Mouse (Mus musculus) lung, postnatal 0 days (tissue): ENCODE results near the gene Afm. TPM values are rescaled to one million over a fixed set of nuclear protein-coding genes. Genes with fewer than 3 reads are reported as not detected.

ENCODE experiments used
- ATAC-seq: fragments of 200-750 bp; cut with Nextera tagmentation; 2 replicates; pipeline ENCODE4 v1.8.0; 2017; ENCODE audit warnings: moderate library complexity
- DNase-seq: peaks from one replicate; pipeline ENCODE4 v3.0.0-alpha.2; 2016; ENCODE audit warnings: low spot score
- H3K27ac ChIP-seq: fragments of 300-500 bp; sonication (generic); 2 replicates; pipeline ENCODE4 v1.5.1; 2014; ENCODE audit warnings: antibody characterized with exemption, mild to moderate bottlenecking, low read length, mixed read lengths
- H3K27me3 ChIP-seq: fragments of 300-500 bp; sonication (generic); replicated peaks from 2 replicates; pipeline ENCODE4 v1.6.1; 2014; ENCODE audit warnings: low read length, mixed read lengths; ENCODE audit not compliant: insufficient read depth
- H3K36me3 ChIP-seq: fragments of 300-500 bp; sonication (generic); 2 replicates; pipeline ENCODE4 v1.6.1; 2014; ENCODE audit warnings: low read length, mixed read lengths; ENCODE audit not compliant: insufficient read depth
- H3K4me1 ChIP-seq: fragments of 300-500 bp; sonication (generic); 2 replicates; pipeline ENCODE4 v1.6.1; 2014; ENCODE audit warnings: antibody characterized with exemption, low read depth, low read length, mixed read lengths; ENCODE audit not compliant: insufficient read depth
- H3K4me2 ChIP-seq: fragments of 300-500 bp; sonication (generic); replicated peaks from 2 replicates; pipeline ENCODE4 v1.6.1; 2014; ENCODE audit warnings: low read depth, mild to moderate bottlenecking, low read length, moderate library complexity, mixed read lengths
- H3K4me3 ChIP-seq: fragments of 300-500 bp; sonication (generic); 2 replicates; pipeline ENCODE4 v1.5.1; 2014; ENCODE audit warnings: low read depth, low read length
- H3K9ac ChIP-seq: fragments of 300-500 bp; sonication (generic); replicated peaks from 2 replicates; pipeline ENCODE4 v1.6.1; 2014; ENCODE audit warnings: low read depth, mild to moderate bottlenecking
- H3K9me3 ChIP-seq: fragments of 300-500 bp; sonication (generic); 2 replicates; pipeline ENCODE4 v1.6.1; 2016; ENCODE audit warnings: low read length, mixed read lengths
- CTCF ChIP-seq: IDR thresholded peaks from 2 replicates; pipeline ENCODE4 v1.5.1; 2016; ENCODE audit warnings: antibody characterized with exemption, mild to moderate bottlenecking
- EP300 ChIP-seq: IDR thresholded peaks from 2 replicates; pipeline ENCODE4 v1.6.1; 2016; ENCODE audit warnings: antibody characterized with exemption, mild to moderate bottlenecking, control low read depth
- WGBS: fragments of 180-500 bp; shearing (Covaris S2); extraction: QIAGEN DNeasy Blood & Tissue Kit; methylation state at CpG from one replicate; pipeline ENCODE4 v1.1.7; 2014; 5-methylcytosine and 5-hydroxymethylcytosine counted together
- polyA plus RNA-seq: library from polyadenylated mRNA; unstranded; fragments of >200 nt; fragmentation: Nextera tagmentation; extraction: Ambion mirVana; gene quantifications from 2 replicates; pipeline ENCODE4 v1.2.1, GENCODE M21; 2015

Gene Afm
- polyA plus RNA-seq, 1 experiment from 2014 or later, result not detected

GRCm38 (mm10) chr5:90500714-90501113 lies 18.0 kb upstream of the Afm start:
- TF ChIP-seq CTCF (peak; percentile 90), EP300 (no peak)
- H3K36me3 ChIP-seq, result no peaks in the 10 kb centered on the region
- DNase-seq (peak; percentile 51), ATAC-seq (no peak)
- H3K27ac ChIP-seq, result no peak overlapping the region
- WGBS, result 2% methylated on average over 6 of the region's 6 CpGs
- no peaks in the 10 kb centered on the region for H3K27me3 ChIP-seq
- no peak overlapping the region for H3K4me3 ChIP-seq
- H3K9ac ChIP-seq, result no peak overlapping the region
- H3K4me2 ChIP-seq, result no peak overlapping the region
- no peaks in the 10 kb centered on the region for H3K9me3 ChIP-seq
- H3K4me1 ChIP-seq, result no peaks in the 10 kb centered on the region

DNA sequence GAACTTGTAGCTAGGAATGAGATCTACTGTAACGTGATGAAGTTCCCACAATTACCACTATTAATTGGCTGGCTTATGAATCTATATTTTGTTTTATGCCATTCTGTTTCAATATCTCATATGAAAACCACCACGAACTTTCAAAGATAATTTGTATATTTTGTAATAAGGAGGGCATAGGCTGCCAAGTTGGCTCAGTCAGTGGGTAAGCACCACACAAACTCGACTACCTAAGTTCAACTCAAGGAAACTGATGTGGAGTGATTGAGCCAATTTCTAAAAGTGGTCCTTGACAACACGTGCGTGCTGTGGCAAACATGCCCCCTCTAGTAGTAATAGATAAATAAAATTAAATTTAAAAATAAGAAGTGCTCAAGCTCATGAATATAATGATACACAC lies 17.0 kb upstream of the Afm start:
- no peak for DNase-seq
- Histone ChIP-seq H3K27me3 (no peaks in the 10 kb centered on the region), H3K27ac (no peak overlapping the region), H3K4me1 (no peaks in the 10 kb centered on the region), H3K4me3 (no peak overlapping the region), H3K36me3 (no peaks in the 10 kb centered on the region), H3K9me3 (no peaks in the 10 kb centered on the region), H3K9ac (no peak overlapping the region), H3K4me2 (no peak overlapping the region)
- WGBS, result 81% methylated on average over 5 of the region's 5 CpGs
- no peak for ATAC-seq
- TF ChIP-seq EP300, result no peak
- TF ChIP-seq CTCF, result no peak

- no peaks in the 10 kb centered on the region for H3K4me1 ChIP-seq
- no peaks in the 10 kb centered on the region for H3K9me3 ChIP-seq
- no peak for DNase-seq
- no peaks in the 10 kb centered on the region for H3K36me3 ChIP-seq
- no peak overlapping the region for H3K4me3 ChIP-seq
- no peak overlapping the region for H3K4me2 ChIP-seq
- no peak for ATAC-seq
- no peak overlapping the region for H3K9ac ChIP-seq
- TF ChIP-seq EP300 (no peak), CTCF (no peak)
- no peak overlapping the region for H3K27ac ChIP-seq
- WGBS, result 57% methylated on average over 11 of the region's 11 CpGs
- H3K27me3 ChIP-seq, result no peaks in the 10 kb centered on the region
These were observed 14.0 kb upstream of the Afm start for GRCm38 (mm10) chr5:90504742-90505141.

DNA sequence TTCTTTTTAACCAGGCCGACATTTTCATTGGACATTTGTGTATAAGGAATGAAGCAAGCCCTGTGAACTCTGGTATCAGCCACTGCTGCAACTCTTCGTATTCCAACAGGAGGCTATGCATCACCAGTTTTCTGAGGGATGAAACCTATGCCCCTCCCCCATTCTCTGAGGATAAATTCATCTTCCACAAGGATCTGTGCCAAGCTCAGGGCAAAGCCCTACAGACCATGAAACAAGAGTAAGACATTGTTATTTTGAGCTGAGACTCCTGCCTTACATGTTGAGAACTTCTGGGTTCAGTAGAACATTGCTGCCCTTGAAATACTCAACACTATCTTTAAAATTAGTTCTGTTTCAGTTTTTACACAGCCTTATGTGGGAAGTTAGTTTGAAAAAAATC lies 12.2 kb upstream of the Afm start:
- ATAC-seq (no peak), DNase-seq (no peak)
- TF ChIP-seq CTCF (no peak), EP300 (no peak)
- Histone ChIP-seq H3K9me3 (no peaks in the 10 kb centered on the region), H3K27me3 (no peaks in the 10 kb centered on the region), H3K9ac (no peak overlapping the region), H3K4me1 (no peaks in the 10 kb centered on the region), H3K27ac (no peak overlapping the region), H3K4me2 (no peak overlapping the region), H3K4me3 (no peak overlapping the region), H3K36me3 (no peaks in the 10 kb centered on the region)
- 63% methylated on average over 2 of the region's 2 CpGs for WGBS

DNA sequence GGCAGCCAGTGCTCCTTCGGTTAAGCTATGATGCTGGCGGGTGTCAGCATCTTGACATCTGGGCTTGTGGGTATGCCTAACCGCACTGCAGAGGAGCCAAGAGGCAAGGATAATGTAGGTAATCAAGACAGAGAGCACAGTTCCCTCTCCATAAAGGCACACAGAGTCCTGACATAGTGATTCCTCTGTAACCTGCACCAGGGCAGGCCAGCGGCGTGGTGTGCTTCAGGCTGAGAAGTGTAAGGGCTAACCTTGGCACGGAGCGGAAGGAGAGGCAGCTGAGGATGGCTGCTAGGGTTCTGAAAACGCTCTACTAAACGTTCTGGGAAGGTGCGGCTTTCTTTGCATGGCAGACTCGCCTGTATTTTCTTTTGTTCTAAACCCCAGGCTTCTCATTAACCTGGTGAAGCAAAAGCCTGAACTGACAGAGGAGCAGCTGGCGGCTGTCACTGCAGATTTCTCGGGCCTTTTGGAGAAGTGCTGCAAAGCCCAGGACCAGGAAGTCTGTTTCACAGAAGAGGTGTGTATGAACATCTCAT lies 11.3 kb upstream of the Afm start:
- no peak for TF ChIP-seq CTCF
- TF ChIP-seq EP300, result no peak
- H3K27me3 ChIP-seq, result no peaks in the 10 kb centered on the region
- 65% methylated on average over 13 of the region's 13 CpGs for WGBS
- no peak overlapping the region for H3K9ac ChIP-seq
- H3K4me2 ChIP-seq, result no peak overlapping the region
- no peak for ATAC-seq
- H3K27ac ChIP-seq, result no peak overlapping the region
- H3K4me3 ChIP-seq, result no peak overlapping the region
- H3K9me3 ChIP-seq, result no peaks in the 10 kb centered on the region
- H3K4me1 ChIP-seq, result no peaks in the 10 kb centered on the region
- H3K36me3 ChIP-seq, result no peaks in the 10 kb centered on the region
- no peak for DNase-seq

GRCm38 (mm10) chr5:90509828-90510592 lies 8.7 kb upstream of the Afm start:
- H3K27me3 ChIP-seq, result no peaks in the 10 kb centered on the region
- no peaks in the 10 kb centered on the region for H3K9me3 ChIP-seq
- ATAC-seq, result no peak
- DNase-seq, result no peak
- no peak overlapping the region for H3K9ac ChIP-seq
- no peak overlapping the region for H3K4me2 ChIP-seq
- no peaks in the 10 kb centered on the region for H3K4me1 ChIP-seq
- H3K36me3 ChIP-seq, result no peaks in the 10 kb centered on the region
- TF ChIP-seq EP300 (no peak), CTCF (no peak)
- H3K4me3 ChIP-seq, result no peak overlapping the region
- 89% methylated on average over 5 of the region's 5 CpGs for WGBS
- H3K27ac ChIP-seq, result no peak overlapping the region
